Mouse (Mus musculus) limb, embryonic 14.5 days (tissue): ENCODE results near the gene Chrdl2. TPM values are rescaled to one million over a fixed set of nuclear protein-coding genes. Genes with fewer than 3 reads are reported as not detected.
A peak's percentile ranks its signal among the peaks of the same experiment; 100 is the strongest.

Experiments used
- ATAC-seq: fragments of 200-750 bp; cut with Nextera tagmentation; 2 replicates; pipeline ENCODE4 v1.8.0; 2017; ENCODE audit warnings: low read depth, moderate number of reproducible peaks, moderate TSS enrichment; ENCODE audit not compliant: low FRiP score
- DNase-seq: peaks from one replicate; pipeline ENCODE4 v3.0.0-alpha.2; 2015; ENCODE audit warnings: low spot score
- H3K27ac ChIP-seq: fragments of 300-500 bp; sonication (generic); replicated peaks from 2 replicates; pipeline ENCODE4 v1.5.1; 2014; ENCODE audit warnings: low read depth, mild to moderate bottlenecking, low read length, moderate library complexity, mixed read lengths
- H3K27me3 ChIP-seq: fragments of 300-500 bp; sonication (generic); 2 replicates; pipeline ENCODE4 v1.6.1; 2014; ENCODE audit warnings: low read length, mixed read lengths; ENCODE audit not compliant: control insufficient read depth, insufficient read depth
- H3K36me3 ChIP-seq: fragments of 300-500 bp; sonication (generic); 2 replicates; pipeline ENCODE4 v1.6.1; 2014; ENCODE audit warnings: mild to moderate bottlenecking, low read length, moderate library complexity, mixed read lengths; ENCODE audit not compliant: control insufficient read depth, insufficient read depth
- H3K4me1 ChIP-seq: fragments of 300-500 bp; sonication (generic); 2 replicates; pipeline ENCODE4 v1.6.1; 2014; ENCODE audit warnings: antibody characterized with exemption, low read length, mixed read lengths; ENCODE audit not compliant: control insufficient read depth, insufficient read depth
- H3K4me2 ChIP-seq: fragments of 300-500 bp; sonication (generic); replicated peaks from 2 replicates; pipeline ENCODE4 v1.6.1; 2014; ENCODE audit warnings: low read depth, mild to moderate bottlenecking, low read length, moderate library complexity; ENCODE audit not compliant: severe bottlenecking
- H3K4me3 ChIP-seq: fragments of 300-500 bp; sonication (generic); replicated peaks from 2 replicates; pipeline ENCODE4 v1.5.1; 2014; ENCODE audit warnings: low read length
- H3K9ac ChIP-seq: fragments of 300-500 bp; sonication (generic); 2 replicates; pipeline ENCODE4 v1.6.1; 2014; ENCODE audit warnings: mild to moderate bottlenecking, low read depth, low read length, moderate library complexity; ENCODE audit not compliant: severe bottlenecking
- H3K9me3 ChIP-seq: fragments of 300-500 bp; sonication (generic); 2 replicates; pipeline ENCODE4 v1.6.1; 2016; ENCODE audit warnings: low read length; ENCODE audit not compliant: control insufficient read depth
- POLR2A ChIP-seq: fragments of 200-500 bp; IDR thresholded peaks from 2 replicates; pipeline ENCODE4 v1.8.0; 2012; ENCODE audit warnings: inconsistent platforms, mild to moderate bottlenecking, moderate library complexity, borderline replicate concordance; ENCODE audit not compliant: insufficient read depth, insufficient read length; ENCODE audit errors: extremely low read depth
- WGBS: fragments of 180-500 bp; shearing (Covaris S2); extraction: QIAGEN DNeasy Blood & Tissue Kit; methylation state at CpG from one replicate; pipeline ENCODE4 v1.1.7; 2014; 5-methylcytosine and 5-hydroxymethylcytosine counted together
- polyA plus RNA-seq, 2 experiments: library from polyadenylated mRNA; depleted of rRNA in 1 of 2; stranded (reverse) in 1 of 2; unstranded in 1 of 2; fragments of >200 nt; fragmentation: Nextera tagmentation in 1 of 2; extraction: Ambion mirVana in 1 of 2; gene quantifications; 2 replicates each; pipeline versions ENCODE4 v1.2.1 to v1.2.3; 2012 to 2014

Chrdl2 gene
- polyA plus RNA-seq, 2 experiments = 2.1 to 4.0 TPM

DNA sequence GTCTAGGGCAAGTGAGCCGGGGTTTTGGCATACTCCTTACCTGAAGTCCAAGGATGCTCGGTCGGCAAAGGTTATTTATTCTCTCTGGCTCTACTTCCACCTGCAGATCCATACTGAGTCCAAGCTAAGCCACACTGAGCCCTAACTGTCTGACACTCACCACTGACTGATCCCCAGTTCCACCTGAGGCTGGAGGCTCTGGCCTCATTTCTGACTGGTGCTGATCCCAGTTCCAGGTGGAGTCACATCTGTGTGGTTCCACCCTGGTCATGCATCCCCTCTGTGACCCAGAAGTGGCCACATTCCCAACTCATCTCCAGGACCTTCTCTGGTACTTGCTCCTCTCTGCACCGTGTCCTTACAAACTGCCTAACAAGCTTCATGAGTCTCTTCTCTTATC is 2.8 kb downstream of the Chrdl2 start:
- DNase-seq = no peak
- Histone ChIP-seq H3K27ac (no peak overlapping the region), H3K4me2 (no peak overlapping the region), H3K4me3 (no peak overlapping the region), H3K4me1 (0 out of 2 replicates have a peak, but pooled peaks cover 8% of the 10 kb centered on the region), H3K9me3 (no peaks in the 10 kb centered on the region), H3K27me3 (peaks cover 43% of the 10 kb centered on the region), H3K36me3 (no peaks in the 10 kb centered on the region), H3K9ac (no peak overlapping the region)
- 97% methylated on average over 4 of the region's 4 CpGs for WGBS
- no peak for TF ChIP-seq POLR2A
- ATAC-seq = no peak

DNA sequence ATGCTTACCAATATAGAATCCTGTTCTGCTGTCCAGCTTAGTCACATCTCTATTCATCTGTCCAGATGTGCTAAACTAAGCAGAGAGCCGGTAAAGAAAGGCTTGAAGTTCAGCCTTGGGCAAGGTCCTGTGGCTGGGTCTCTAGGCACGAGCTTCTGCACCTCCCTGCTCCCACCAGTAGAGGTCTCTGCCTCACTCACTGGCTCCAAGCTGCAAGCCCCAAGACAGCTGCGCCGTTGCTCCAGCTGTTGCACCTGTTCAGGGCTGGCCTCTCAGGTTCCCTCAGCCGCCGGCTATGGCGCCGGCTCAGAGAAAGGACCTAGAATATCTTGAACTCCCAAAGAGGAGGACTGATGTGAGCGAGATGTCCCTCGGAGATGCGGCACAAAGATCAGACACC is 3.7 kb downstream of the Chrdl2 start:
- Histone ChIP-seq H3K4me1 (0 out of 2 replicates have a peak, but pooled peaks cover 8% of the 10 kb centered on the region), H3K27me3 (peaks cover 35% of the 10 kb centered on the region), H3K9me3 (no peaks in the 10 kb centered on the region), H3K9ac (no peak overlapping the region), H3K27ac (no peak overlapping the region), H3K36me3 (no peaks in the 10 kb centered on the region), H3K4me2 (no peak overlapping the region), H3K4me3 (no peak overlapping the region)
- ATAC-seq (peak; percentile 80; the same call in 1 of the 2 replicates), DNase-seq (peak; percentile 76)
- no peak for TF ChIP-seq POLR2A
- WGBS = 8% methylated on average over 11 of the region's 11 CpGs

DNA sequence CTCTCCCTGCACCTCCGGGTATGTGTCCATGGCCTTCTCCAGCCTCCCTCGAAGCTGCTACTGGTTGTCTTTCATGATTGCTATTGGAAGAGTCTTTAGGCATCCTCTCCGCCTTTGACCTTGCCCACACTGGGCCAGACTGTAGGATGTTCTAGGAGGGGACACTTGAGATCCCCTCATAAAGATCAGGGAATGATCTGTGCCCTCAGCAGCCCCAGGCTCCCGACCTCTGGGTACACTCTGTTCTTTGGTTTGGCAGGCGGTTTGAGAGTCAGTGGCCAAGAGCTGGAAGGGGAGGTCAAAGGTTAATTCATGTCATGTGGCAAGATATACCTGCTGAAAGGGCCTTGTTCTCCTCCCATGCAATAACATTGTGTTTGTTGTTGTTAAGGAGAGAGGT is 4.7 kb downstream of the Chrdl2 start:
- 34% methylated on average over 5 of the region's 5 CpGs for WGBS
- Histone ChIP-seq H3K4me3 (no peak overlapping the region), H3K9me3 (no peaks in the 10 kb centered on the region), H3K4me1 (0 out of 2 replicates have a peak, but pooled peaks cover 6% of the 10 kb centered on the region), H3K9ac (no peak overlapping the region), H3K27me3 (peaks cover 25% of the 10 kb centered on the region; the same call in 1 of the 2 replicates), H3K4me2 (no peak overlapping the region), H3K36me3 (no peaks in the 10 kb centered on the region), H3K27ac (no peak overlapping the region)
- DNase-seq = no peak
- ATAC-seq = no peak
- no peak for TF ChIP-seq POLR2A

DNA sequence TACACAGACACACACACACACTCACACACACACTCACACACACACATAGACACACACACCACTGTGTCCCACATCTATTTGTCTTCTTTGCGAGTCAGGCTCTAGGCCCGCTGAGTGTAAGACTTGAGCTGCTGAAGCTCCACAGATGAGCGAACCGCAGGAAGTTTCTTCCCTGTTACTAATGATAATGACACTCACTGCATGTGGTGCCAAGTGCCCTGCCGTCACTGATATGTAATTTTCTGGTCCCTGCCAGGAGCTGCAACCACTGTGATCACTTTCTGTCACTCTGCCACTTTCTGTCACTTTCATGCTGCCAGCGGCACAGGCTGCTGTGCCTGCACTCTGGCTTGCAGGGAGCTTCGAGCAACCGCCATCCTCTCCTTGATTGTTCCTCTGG is 6.1 kb downstream of the Chrdl2 start:
- Histone ChIP-seq H3K27me3 (peaks cover 16% of the 10 kb centered on the region; the same call in 1 of the 2 replicates), H3K4me3 (no peak overlapping the region), H3K9ac (no peak overlapping the region), H3K27ac (no peak overlapping the region), H3K4me2 (no peak overlapping the region), H3K36me3 (no peaks in the 10 kb centered on the region), H3K4me1 (no peaks in the 10 kb centered on the region), H3K9me3 (no peaks in the 10 kb centered on the region)
- no peak for TF ChIP-seq POLR2A
- DNase-seq (no peak), ATAC-seq (no peak)
- 51% methylated on average over 8 of the region's 8 CpGs for whole genome bisulfite sequencing

DNA sequence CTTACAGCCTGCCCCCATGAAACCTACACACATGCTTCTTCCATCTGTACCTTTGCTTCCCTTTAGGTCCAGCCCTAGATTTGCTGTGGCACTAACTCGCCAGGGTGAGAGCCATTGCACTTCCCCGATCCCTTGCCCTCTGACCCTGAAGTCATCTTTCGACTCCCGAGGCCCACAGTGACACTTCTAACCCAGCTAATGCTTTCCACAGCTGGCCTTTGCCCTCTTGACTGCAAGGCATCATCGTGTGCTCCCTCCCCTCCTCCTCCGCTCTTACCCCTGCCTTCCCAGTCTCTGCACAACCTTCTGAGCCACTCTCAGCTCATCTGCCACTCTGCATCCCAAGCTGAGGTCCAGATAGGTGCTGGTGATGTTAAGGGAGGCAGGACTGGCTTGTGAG is 6.5 kb downstream of the Chrdl2 start:
- Histone ChIP-seq H3K4me2 (no peak overlapping the region), H3K36me3 (no peaks in the 10 kb centered on the region), H3K9ac (no peak overlapping the region), H3K4me3 (no peak overlapping the region), H3K27me3 (peaks cover 11% of the 10 kb centered on the region; the same call in 1 of the 2 replicates), H3K4me1 (no peaks in the 10 kb centered on the region), H3K27ac (no peak overlapping the region), H3K9me3 (no peaks in the 10 kb centered on the region)
- DNase-seq = no peak
- ATAC-seq = no peak
- no peak for TF ChIP-seq POLR2A
- 22% methylated on average over 6 of the region's 6 CpGs for WGBS
